Mouse (Mus musculus) stomach, embryonic 14.5 days (tissue): ENCODE results near the gene Faiml. TPM values are rescaled to one million over a fixed set of nuclear protein-coding genes. Genes with fewer than 3 reads are reported as not detected.
A peak's percentile ranks its signal among the peaks of the same experiment; 100 is the strongest.

Experiments used
- ATAC-seq: fragments of 200-750 bp; cut with Nextera tagmentation; 2 replicates; pipeline ENCODE4 v1.8.0; 2017; ENCODE audit warnings: low read depth, moderate TSS enrichment; ENCODE audit not compliant: insufficient number of reproducible peaks, insufficient read depth, low FRiP score
- H3K27ac ChIP-seq: fragments of 300-500 bp; sonication (generic); 2 replicates; pipeline ENCODE4 v1.5.1; 2014; ENCODE audit warnings: mild to moderate bottlenecking, low read length, moderate library complexity, mixed read lengths
- H3K27me3 ChIP-seq: fragments of 300-500 bp; sonication (generic); 2 replicates; pipeline ENCODE4 v1.6.1; 2014; ENCODE audit warnings: low read length, control low read depth, mixed read lengths; ENCODE audit not compliant: control insufficient read depth, insufficient read depth
- H3K36me3 ChIP-seq: fragments of 300-500 bp; sonication (generic); 2 replicates; pipeline ENCODE4 v1.6.1; 2014; ENCODE audit warnings: mild to moderate bottlenecking, control low read depth, low read length, moderate library complexity, mixed read lengths; ENCODE audit not compliant: control insufficient read depth, insufficient read depth
- H3K4me1 ChIP-seq: fragments of 300-500 bp; sonication (generic); 2 replicates; pipeline ENCODE4 v1.6.1; 2014; ENCODE audit warnings: low read length, control low read depth, mixed read lengths; ENCODE audit not compliant: control insufficient read depth, insufficient read depth
- H3K4me2 ChIP-seq: fragments of 300-500 bp; sonication (generic); replicated peaks from 2 replicates; pipeline ENCODE4 v1.6.1; 2014; ENCODE audit warnings: low read depth, low read length, control low read depth
- H3K4me3 ChIP-seq: fragments of 300-500 bp; sonication (generic); 2 replicates; pipeline ENCODE4 v1.5.1; 2014; ENCODE audit warnings: low read depth, low read length, control low read depth
- H3K9ac ChIP-seq: fragments of 300-500 bp; sonication (generic); replicated peaks from 2 replicates; pipeline ENCODE4 v1.6.1; 2014; ENCODE audit warnings: low read depth, mild to moderate bottlenecking, control low read depth, low read length, moderate library complexity, mixed read lengths
- H3K9me3 ChIP-seq: fragments of 300-500 bp; sonication (generic); 2 replicates; pipeline ENCODE4 v1.6.1; 2016; ENCODE audit warnings: low read depth, low read length, control low read depth; ENCODE audit not compliant: control insufficient read depth
- WGBS: fragments of 180-500 bp; shearing (Covaris S2); extraction: QIAGEN DNeasy Blood & Tissue Kit; methylation state at CpG from one replicate; pipeline ENCODE4 v1.1.7; 2014; 5-methylcytosine and 5-hydroxymethylcytosine counted together
- polyA plus RNA-seq: library from polyadenylated mRNA; unstranded; fragments of >200 nt; fragmentation: Nextera tagmentation; extraction: Ambion mirVana; gene quantifications from 2 replicates; pipeline ENCODE4 v1.2.1, GENCODE M21; 2014

Gene Faiml
- not detected in 2 replicates for polyA plus RNA-seq

DNA sequence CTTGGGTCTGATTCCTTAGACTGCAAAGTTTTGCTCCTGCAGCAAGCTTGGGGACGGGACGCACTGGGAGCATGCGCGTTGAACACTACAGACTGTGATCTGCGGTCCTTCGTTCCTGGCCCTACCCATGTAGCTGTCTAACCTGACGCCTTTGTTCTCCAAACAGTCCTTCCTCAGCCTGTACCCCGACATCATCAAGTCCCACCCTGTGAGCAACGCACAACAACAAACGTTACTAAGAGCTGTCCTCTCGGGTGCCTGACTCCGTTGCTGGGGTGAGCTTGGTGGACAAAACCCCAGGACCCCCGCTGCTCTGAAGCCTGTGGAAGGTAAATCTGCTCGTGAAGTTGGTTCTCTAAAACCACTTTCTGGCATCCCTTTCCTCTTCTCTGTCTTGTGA, at the start of gene Faiml:
TSS of gene Faiml (minus strand) at position 101 of the 400 bp plus-strand sequence.
- 87% methylated on average over 14 of the region's 14 CpGs for WGBS
- no peaks in the 10 kb centered on the region for H3K9me3 ChIP-seq
- H3K36me3 ChIP-seq = no peaks in the 10 kb centered on the region
- H3K27me3 ChIP-seq = no peaks in the 10 kb centered on the region
- no peak for ATAC-seq
- H3K4me1 ChIP-seq = no peaks in the 10 kb centered on the region
- no peak within 1 kb of the TSS for H3K27ac ChIP-seq
- H3K4me2 ChIP-seq = no peak within 1 kb of the TSS
- H3K9ac ChIP-seq = no peak within 1 kb of the TSS
- no peak within 1 kb of the TSS for H3K4me3 ChIP-seq

- no peaks in the 10 kb centered on the region for H3K4me1 ChIP-seq
- no peaks in the 10 kb centered on the region for H3K9me3 ChIP-seq
- H3K27me3 ChIP-seq = no peaks in the 10 kb centered on the region
- 71% methylated on average over 5 of the region's 5 CpGs for WGBS
- no peak overlapping the region for H3K9ac ChIP-seq
- no peak overlapping the region for H3K27ac ChIP-seq
- ATAC-seq = no peak
- H3K4me2 ChIP-seq = no peak overlapping the region
- peaks cover 14% of the 10 kb centered on the region for H3K36me3 ChIP-seq
- no peak overlapping the region for H3K4me3 ChIP-seq
Measured at GRCm38 (mm10) chr9:99258891-99259290, 21.9 kb upstream of the Faiml start.

DNA sequence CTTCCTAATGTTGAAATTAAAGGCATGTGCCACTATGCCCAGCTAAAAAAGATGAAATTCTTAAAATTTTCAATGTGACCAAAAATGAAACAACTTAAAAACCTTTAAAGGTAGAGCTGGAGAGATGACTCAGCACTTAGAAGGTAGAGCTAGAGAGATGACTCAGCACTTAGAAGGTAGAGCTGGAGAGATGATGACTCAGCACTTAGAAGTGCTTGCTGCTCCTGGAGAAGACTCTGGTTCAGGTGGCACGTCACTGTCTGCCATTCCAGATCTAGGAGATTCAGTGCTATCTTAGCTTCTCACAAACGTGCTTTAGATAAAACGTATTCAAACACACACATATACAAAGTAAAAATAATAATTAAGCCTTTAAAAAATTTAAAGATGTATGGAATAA, 19.8 kb upstream of the Faiml start:
- Histone ChIP-seq H3K9ac (no peak overlapping the region), H3K4me1 (no peaks in the 10 kb centered on the region), H3K4me3 (no peak overlapping the region), H3K36me3 (peaks cover 10% of the 10 kb centered on the region), H3K9me3 (no peaks in the 10 kb centered on the region), H3K27ac (no peak overlapping the region), H3K27me3 (no peaks in the 10 kb centered on the region), H3K4me2 (no peak overlapping the region)
- no peak for ATAC-seq
- 95% methylated on average over 3 of the region's 3 CpGs for WGBS

DNA sequence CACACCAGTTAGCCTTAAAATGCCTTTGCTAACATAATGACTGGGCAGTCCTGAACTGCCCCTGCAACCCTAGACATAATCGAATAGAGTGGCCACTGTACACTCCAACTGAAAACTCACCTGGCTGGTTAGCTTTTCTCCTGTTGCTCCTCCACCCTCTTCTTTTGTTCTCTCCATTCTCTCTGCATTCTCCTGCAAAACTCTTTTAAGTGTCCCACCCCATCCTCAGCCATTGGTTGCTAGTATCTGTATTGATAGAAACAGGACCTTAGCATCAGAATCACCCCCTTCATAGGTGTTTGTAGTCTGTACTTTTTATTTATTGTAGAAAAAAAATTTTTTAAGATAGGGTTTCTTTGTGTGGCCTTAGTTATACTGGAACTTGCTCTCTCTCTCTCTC, 19.2 kb upstream of the Faiml start:
- peaks cover 10% of the 10 kb centered on the region for H3K36me3 ChIP-seq

GRCm38 (mm10) chr9:99253861-99254260, 16.8 kb upstream of the Faiml start:
- Histone ChIP-seq H3K27me3 (no peaks in the 10 kb centered on the region), H3K36me3 (peaks cover 10% of the 10 kb centered on the region), H3K4me3 (no peak overlapping the region), H3K27ac (no peak overlapping the region), H3K9ac (no peak overlapping the region), H3K9me3 (no peaks in the 10 kb centered on the region), H3K4me1 (no peaks in the 10 kb centered on the region), H3K4me2 (no peak overlapping the region)
- ATAC-seq = no peak
- WGBS = 76% methylated on average over 10 of the region's 10 CpGs

More for the DNA sequence above, 19.2 kb upstream of the Faiml start:
- Histone ChIP-seq H3K27me3 (no peaks in the 10 kb centered on the region), H3K4me2 (no peak overlapping the region), H3K27ac (no peak overlapping the region), H3K4me3 (no peak overlapping the region), H3K4me1 (no peaks in the 10 kb centered on the region), H3K9me3 (no peaks in the 10 kb centered on the region), H3K9ac (no peak overlapping the region)
- WGBS = 88% methylated on average over 1 of the region's 1 CpGs
- ATAC-seq = no peak

DNA sequence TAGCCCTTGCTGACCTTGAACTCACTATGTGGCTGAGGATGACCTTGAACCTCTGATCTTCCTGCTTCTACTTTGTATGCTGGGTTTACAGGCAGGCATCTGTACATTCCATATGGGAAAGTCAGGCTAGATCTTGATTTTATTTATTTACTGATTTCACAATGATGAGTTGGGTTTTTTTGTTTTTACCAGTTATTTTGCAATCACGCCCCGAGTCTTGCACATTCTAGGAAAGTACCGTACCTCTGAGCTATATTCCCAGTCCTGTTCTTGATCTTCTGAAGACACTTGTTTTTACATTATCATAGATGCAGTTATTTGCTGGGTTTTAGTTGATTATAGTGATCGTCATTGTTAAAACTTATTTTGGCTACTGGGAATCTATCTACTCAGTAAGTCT, 11.9 kb upstream of the Faiml start:
- ATAC-seq = no peak
- Histone ChIP-seq H3K4me2 (no peak overlapping the region), H3K36me3 (no peaks in the 10 kb centered on the region), H3K4me1 (no peaks in the 10 kb centered on the region), H3K4me3 (no peak overlapping the region), H3K27me3 (no peaks in the 10 kb centered on the region), H3K9me3 (no peaks in the 10 kb centered on the region), H3K9ac (no peak overlapping the region), H3K27ac (no peak overlapping the region)
- 98% methylated on average over 4 of the region's 4 CpGs for WGBS

DNA sequence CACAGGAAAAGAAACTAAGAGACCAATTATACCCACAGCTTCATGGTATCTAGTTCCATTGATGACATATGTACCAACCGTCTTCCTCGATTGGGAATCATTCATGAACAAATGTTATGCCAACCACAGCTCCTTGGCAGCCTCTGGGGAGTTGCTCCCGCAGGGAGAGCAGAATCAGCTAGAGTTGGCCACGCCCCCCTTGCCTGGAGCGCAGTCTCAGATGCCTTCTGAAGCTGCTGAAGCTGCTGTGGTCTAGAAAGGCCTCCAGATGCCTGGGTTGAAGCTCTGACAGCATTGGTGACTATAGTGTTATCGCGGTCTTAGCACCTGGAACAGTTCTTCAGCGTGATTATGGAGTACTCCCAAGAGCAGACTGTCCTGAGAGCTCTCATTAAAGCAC, 11.3 kb upstream of the Faiml start:
- Histone ChIP-seq H3K4me3 (no peak overlapping the region), H3K4me2 (no peak overlapping the region), H3K4me1 (no peaks in the 10 kb centered on the region), H3K27me3 (no peaks in the 10 kb centered on the region), H3K9ac (no peak overlapping the region), H3K9me3 (no peaks in the 10 kb centered on the region), H3K36me3 (no peaks in the 10 kb centered on the region), H3K27ac (no peak overlapping the region)
- WGBS = 63% methylated on average over 8 of the region's 8 CpGs
- no peak for ATAC-seq

GRCm38 (mm10) chr9:99243895-99244293, 6.9 kb upstream of the Faiml start:
- H3K9me3 ChIP-seq = no peaks in the 10 kb centered on the region
- no peaks in the 10 kb centered on the region for H3K36me3 ChIP-seq
- ATAC-seq = no peak
- no peak overlapping the region; the same call in 1 of the 2 replicates for H3K9ac ChIP-seq
- WGBS = 5% methylated on average over 10 of the region's 10 CpGs
- peak overlapping the region; percentile 61 for H3K4me2 ChIP-seq
- H3K27me3 ChIP-seq = no peaks in the 10 kb centered on the region
- peak overlapping the region; percentile 72 for H3K4me3 ChIP-seq
- H3K4me1 ChIP-seq = peaks cover 6% of the 10 kb centered on the region; the same call in 1 of the 2 replicates
- 0 out of 2 replicates have a peak overlapping the region, but pooled peaks have one; percentile 29 for H3K27ac ChIP-seq
